Mouse (Mus musculus) left cerebral cortex, postnatal 36 days (tissue): Measurements from ENCODE around the gene Sorbs1. TPM values are rescaled to one million over a fixed set of nuclear protein-coding genes. Genes with fewer than 3 reads are reported as not detected.

ENCODE experiments used
- DNase-seq, 2 experiments: peaks; one replicate each; pipeline ENCODE4 v3.0.0; 2021 to 2022; ENCODE audit warnings: low spot score in 2 of 2, mixed read lengths in 1 of 2
- intact Hi-C: fragments of 180-260 bp; cut with DNase I; formaldehyde crosslinking; loops from one replicate; pipeline ENCODE4 v1.15.1; 2025
- total RNA-seq, 2 experiments: library from RNA; stranded (reverse); gene quantifications; 2 replicates each; pipeline ENCODE4 v1.2.3; 2021

The Sorbs1 gene
- total RNA-seq, 2 experiments from 2014 or later = 111 to 167 TPM

DNA sequence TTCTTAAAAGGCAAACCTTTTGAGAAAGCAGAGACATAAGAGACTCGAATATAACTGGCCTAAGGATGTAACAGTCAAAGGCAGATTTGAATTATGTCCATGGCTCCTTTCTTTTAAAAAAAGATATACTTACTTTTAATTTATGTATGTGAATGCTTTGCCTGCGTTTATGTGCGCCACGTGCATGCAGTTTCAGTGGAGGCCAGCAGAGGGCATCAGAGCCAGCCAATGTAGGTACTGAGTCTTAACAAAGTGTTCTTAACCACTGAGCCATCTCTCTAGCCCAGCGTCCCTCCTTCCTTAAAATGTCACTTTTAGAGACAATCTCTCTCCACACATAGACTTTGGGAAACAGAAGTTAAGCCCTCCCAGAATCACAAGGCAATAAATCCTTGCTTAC, 150.1 kb downstream of the Sorbs1 start:
- no peak for DNase-seq
- intact Hi-C loops = no loop called here

DNA sequence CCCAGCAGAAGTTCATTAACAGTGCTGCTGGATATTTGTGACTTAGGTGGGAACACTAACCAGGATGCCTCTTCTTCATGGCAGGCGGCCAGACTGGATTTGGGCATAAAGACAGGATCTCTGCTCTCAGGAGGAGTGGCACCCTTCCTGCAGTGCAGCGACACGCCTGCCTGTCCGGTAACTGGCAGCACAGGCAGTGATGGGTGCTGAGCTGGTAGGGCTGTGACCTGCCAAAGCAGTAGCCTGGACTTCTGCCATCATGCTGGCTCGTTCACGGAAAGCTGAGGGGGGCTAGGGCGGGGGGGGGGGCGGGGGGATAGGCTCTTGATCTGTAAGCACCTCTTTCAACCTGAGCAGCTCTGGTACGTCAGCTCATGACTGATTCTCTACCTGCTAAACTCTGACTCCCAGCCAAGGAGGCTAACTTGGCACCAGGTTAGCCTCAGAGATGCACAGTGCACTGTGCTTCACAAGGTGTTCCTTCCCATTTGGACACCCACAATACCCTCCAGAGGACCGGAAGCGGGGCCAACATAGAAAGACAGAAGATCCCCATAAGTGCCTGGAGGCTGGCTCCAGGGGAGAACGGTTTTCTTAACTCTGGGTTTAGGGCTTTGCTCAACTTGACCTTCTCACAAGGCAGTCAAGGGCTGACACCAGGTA, 151.2 kb downstream of the Sorbs1 start:
- intact Hi-C loops = no loop called here
- DNase-seq = no peak

DNA sequence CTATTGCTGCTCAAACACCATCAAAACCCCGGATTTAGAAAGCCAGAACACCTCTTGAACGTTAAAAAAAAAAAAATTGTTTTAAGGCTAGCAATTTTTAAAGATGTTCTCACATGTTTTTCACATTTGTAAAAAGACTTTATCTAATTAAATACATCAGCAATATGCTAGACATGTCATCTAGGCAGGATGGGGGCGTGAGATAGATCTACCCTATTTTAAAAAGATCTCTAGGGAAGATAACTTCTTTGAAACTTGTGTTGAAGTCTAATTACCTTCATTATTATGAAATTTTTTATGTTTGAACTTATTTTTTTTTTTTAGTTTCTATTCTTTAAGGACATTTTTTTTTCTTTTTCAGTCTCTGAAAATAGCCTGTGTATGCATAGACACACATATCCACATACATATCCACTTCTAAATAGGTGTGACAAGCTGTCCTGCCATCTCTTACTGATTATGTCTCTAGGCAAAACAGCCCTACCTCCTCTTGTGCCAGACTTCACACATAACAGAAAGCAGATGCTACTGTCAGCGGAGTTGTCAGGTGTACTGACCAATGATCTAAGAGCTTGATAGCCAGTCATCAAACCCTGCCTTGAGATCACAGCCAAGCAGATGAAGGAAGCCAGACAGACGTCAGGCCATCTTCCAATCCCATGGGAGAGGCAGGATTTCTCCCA, 153.7 kb downstream of the Sorbs1 start:
- intact Hi-C loops = no loop called here
- no peak for DNase-seq

DNA sequence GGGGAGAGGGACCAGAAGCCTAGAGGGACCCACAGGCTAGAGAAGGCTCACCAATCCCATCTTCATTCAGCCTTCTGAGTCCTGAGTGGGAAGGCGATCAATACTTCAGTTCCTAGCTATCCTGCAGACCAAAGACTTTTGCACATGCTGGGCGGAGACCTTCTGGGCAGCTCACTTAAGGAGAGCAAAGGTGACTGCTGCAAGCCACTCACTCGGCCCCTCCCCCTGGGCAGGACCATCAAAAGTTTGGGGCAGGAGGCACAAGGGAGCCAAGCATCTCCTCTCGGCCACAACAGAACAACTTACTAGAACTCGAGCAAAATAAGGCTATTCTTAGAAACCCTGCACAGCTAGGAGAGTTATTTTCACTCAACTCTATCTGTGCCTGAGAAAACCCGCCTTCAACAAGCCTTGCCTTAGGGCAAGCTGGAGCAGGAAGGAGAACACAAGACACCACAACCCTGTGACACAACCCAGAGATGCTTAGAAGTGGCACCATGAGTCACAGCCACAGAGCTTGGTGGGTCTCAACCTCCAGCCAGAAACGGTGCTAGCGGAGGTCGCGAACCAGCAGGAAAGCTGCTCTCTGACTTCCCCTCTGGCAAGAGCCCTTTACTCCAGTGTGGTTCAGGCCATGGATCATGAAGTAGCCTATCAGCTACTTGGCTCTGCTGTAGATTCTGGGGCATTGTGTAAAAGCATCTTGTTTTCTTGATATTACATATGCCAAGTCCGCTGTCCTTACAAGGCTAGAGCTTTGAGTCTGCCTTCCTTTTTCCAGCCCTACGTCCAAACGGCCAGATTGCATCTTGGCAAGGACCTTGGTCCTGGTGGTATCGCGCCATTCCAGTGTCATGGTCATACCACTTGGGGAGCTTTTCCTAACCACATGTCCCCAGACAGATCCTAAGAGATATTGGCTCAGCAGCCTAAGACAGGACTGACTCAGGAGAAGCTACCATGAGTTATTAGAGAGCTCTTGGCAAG, 156.8 kb downstream of the Sorbs1 start:
- DNase-seq = no peak
- intact Hi-C loops = no loop called here

DNA sequence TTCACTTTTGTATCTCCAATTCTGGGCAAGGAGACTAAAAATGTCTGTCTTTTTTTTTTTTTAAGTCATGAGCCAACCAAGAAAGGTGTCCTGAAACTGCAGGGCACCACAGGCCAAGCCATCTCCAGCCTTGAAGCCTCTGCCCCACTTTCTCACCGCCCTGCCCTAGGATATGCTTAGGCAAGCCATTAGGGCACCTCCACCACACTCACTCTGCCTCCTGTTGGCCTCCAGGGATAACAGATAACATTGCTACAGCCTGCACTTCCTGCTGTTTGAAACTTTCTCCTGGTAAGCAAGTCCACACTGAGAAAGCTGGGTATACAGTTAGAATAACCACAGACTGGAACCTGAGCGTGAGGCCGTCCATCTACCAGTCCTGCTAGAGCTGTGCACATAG, 158.5 kb downstream of the Sorbs1 start:
- intact Hi-C loops = no loop called here
- no peak for DNase-seq

- DNase-seq = no peak
- intact Hi-C loops = no loop called here
These were observed 161.6 kb downstream of the Sorbs1 start for GRCm38 (mm10) chr19:40352006-40352405.

DNA sequence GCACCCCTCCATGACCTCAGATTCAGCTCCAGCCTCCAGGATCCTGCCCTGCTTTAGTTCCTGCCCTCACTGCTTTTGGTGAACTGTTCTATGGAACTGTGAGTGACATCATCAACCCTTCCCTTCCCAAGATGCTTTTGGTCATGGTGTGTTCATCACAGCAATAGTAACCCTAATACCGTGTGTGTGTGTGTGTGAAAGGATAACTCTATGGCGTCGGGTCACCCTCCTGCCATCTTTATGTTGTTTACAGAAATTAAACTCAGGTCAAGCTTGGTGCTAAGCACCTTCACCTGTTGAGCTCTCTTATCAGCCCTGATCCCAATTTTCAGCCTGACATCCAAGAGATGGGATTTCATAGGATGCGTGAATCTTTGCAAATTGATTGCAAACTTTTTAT, 162.7 kb downstream of the Sorbs1 start:
- intact Hi-C loops = no loop called here
- no peak for DNase-seq

GRCm38 (mm10) chr19:40349713-40350671, 163.6 kb downstream of the Sorbs1 start:
- intact Hi-C loops = loop anchor here (5.0 kb wide), 1 partner anchor 32 kb away; no protein-coding TSS in a partner anchor
- no peak for DNase-seq

DNA sequence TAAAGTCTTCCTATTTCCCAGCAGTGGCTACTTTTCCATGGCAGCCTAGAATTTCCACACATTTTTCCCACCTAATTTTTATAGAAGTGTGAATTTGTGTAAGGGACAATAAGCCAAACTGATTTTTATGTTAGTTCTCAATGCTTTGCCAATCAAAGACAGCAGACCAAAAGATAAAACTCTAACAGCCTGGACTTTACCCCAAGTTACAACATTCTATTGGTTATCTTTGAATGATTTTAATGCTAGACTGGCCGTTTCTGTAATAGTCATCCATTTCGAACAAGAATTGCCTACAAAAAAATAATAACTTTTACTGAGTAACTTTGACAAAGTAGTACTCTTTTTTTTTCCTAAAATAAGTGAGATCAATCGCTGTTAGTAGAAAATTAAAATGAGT, 164.3 kb downstream of the Sorbs1 start:
- intact Hi-C loops = loop anchor here (5.0 kb wide), 1 partner anchor 33 kb away; no protein-coding TSS in a partner anchor
- DNase-seq = no peak

DNA sequence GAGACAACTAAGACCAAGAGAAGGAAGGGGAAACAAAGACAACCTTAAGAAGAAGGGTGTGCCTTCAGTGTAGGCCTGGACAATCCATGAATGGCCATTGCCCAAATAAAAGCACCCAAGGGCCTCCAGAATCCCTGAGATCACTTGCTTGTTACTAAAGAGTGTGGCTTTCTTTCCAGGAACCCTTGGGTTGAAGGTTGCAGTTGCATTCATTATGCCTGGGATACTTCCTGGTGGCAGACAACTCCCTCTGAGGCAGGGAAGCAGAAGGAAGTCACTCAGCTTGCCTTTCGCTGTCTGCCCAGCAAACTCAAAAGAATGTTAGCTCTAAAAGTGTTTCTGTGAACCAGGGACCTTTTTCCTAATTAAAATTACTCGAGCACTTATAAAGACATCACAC, 164.9 kb downstream of the Sorbs1 start:
- intact Hi-C loops = loop anchor here (5.0 kb wide), 1 partner anchor 34 kb away; no protein-coding TSS in a partner anchor
- DNase-seq = no peak

DNA sequence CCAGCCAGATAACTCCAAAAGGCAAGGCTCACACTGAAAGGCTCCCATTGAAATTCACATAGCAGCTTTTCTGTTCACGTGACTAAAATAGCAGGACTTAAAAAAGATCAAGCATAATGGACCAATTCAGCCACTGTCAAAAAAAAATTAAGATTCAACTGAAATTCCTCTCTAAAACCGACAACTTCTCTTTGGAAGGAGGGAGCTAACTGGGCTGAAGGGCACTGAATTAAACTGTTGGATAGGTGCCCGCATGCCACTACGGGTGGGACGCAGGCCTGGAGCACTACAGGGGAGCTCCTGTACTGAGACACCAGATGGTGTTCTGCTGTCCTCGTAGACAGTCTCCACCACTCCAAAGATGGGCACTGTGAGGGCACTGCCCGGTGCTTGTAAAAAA, 165.4 kb downstream of the Sorbs1 start:
- no peak for DNase-seq
- intact Hi-C loops = loop anchor here (5.0 kb wide), 1 partner anchor 34 kb away; no protein-coding TSS in a partner anchor

GRCm38 (mm10) chr19:40346908-40347307, 166.7 kb downstream of the Sorbs1 start:
- intact Hi-C loops = loop anchor here (5.0 kb wide), 1 partner anchor 35 kb away; no protein-coding TSS in a partner anchor
- no peak for DNase-seq

DNA sequence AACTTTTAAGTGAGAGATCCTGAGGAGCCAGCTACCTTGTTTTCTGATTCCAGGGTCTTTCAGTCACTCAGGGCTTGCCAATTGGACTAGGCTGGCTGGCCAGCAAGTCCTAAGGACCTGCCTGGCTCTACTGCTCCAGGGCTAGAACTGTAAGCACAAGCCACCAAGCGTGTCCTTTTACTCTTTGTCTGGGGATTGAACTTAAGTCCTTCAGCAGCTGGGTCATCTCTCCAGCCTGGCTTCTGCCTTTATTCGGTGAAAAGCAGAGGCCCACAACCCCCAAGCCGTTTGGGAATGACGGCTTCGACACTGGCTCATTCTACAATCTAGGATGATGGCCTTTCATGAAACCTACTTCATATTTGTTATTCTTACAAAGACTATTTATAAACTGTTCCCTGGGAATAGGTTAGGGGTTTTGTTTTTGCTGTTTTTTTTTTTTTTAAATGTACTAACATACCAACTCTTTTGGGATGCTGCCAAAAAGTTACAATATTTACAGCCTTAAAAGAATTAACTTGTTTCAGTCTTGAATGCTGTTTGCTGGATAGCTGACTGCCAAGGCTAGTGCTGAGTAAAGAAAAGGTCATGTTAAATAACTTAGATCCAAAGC, 167.2 kb downstream of the Sorbs1 start:
- no peak for DNase-seq
- intact Hi-C loops = loop anchor here (5.0 kb wide), 1 partner anchor 36 kb away; no protein-coding TSS in a partner anchor

DNA sequence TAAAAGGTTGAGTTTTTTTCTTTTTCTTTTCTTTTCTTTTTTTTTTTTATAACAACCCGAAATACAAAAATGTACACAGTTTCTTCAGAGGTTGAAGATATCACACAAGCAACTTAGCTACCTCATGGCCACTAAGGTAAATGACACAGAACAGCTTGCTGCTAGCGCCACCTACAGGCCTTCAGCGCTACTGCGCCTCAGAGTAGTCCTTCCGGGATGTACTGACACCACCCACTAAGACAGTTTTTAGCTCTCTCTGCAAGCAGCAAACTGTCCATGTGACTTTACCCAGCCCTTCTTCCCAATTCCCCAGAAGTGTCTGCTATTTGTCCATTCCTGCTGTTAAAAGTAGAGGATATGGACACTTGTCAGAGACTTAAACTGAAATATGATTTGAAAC, 167.9 kb downstream of the Sorbs1 start:
- no peak for DNase-seq
- intact Hi-C loops = loop anchor here (5.0 kb wide), 1 partner anchor 37 kb away; no protein-coding TSS in a partner anchor

DNA sequence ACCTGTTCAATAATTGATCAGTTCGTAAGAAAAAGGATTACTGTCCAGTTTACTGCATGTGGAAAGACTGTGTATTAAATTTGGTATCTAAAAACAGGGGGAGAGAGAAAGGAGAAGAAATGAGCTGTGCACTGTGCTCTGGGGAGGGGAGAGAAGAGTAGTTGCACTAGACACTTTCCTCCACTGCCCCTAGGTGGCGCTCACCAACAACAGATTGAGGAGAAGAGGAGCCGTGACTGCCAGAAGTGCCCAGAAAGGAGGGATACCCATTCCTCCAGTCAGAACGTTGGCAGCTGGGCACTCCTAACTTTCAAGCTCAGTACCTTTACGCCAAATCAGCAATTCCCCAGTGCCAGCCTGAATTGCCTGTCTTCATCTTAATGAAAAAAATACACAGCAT, 170.6 kb downstream of the Sorbs1 start:
- intact Hi-C loops = loop anchor here (2.0 kb wide), 1 partner anchor 202 kb away; no protein-coding TSS in a partner anchor

DNA sequence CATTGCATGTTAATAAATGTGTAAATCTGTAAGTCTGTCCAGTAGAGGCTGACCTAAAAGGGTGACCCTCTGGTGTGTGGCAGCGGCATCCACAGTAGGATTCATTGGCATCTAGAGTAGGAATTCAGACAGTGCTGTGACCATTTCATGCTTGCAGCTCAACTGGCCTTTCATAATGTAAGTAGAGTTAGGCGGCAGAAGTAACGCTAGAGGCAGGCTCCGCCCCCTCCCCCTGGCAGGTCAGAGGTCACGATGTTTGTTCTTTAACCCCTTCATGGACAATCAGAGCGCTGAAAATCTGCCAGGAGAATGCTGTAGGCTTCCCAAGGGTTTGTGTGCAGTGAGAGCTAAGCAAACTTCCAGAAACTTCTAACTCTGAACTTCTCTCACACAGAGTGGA, 172.4 kb downstream of the Sorbs1 start:
- intact Hi-C loops = no loop called here
- no peak for DNase-seq

More for the DNA sequence above, 170.6 kb downstream of the Sorbs1 start:
- DNase-seq = peak; percentile 78 to 80

DNA sequence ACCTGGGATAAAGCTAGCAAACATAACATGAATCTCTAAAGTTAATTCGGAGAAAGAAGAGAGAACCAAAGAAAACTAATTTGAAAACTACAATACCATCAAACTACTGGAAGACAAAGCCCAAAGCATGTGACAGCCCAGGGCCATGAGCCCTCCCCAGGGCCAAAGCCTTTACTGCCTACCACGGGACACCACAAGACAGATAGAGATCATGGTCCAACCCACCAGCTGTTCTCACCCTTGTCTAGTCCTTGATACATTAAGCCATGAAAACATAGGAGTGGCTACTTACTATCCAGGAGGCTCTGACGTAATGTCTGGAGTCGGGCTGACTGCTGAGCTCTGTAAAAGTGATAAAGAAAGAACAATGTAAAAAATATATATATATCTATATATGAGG, 176.9 kb downstream of the Sorbs1 start:
- no peak for DNase-seq
- intact Hi-C loops = loop anchor here (10.0 kb wide), 1 partner anchor 1352 kb away; no protein-coding TSS in a partner anchor

DNA sequence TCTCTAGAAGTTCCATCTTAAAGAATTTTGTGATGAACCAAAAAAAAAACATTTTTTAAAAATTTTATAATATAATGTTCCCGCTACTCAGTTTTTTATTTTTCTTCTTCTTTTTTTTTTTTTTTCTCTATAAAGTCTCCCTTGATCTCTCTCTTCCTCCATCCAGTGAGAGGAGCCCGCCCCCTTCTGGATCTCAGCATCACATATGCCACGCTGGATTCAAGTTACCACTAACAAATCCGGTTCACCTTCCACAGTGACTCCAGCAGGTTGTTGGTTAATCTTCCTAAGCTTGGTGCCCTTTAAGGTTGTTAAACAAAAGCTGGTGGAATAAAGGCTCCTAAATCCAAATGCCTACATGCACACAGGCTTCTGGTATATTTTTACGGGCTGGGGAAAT, 179.7 kb downstream of the Sorbs1 start:
- intact Hi-C loops = loop anchor here (10.0 kb wide), 1 partner anchor 1349 kb away; no protein-coding TSS in a partner anchor
- DNase-seq = no peak
